Mouse (Mus musculus): ENCODE data around the gene Stx1b.
"Not testable (repeated sequence)": the region's sequence is repeated elsewhere in the genome, so short reads cannot be mapped to it uniquely, and the experiment has no call there.

Stx1b gene

DNA sequence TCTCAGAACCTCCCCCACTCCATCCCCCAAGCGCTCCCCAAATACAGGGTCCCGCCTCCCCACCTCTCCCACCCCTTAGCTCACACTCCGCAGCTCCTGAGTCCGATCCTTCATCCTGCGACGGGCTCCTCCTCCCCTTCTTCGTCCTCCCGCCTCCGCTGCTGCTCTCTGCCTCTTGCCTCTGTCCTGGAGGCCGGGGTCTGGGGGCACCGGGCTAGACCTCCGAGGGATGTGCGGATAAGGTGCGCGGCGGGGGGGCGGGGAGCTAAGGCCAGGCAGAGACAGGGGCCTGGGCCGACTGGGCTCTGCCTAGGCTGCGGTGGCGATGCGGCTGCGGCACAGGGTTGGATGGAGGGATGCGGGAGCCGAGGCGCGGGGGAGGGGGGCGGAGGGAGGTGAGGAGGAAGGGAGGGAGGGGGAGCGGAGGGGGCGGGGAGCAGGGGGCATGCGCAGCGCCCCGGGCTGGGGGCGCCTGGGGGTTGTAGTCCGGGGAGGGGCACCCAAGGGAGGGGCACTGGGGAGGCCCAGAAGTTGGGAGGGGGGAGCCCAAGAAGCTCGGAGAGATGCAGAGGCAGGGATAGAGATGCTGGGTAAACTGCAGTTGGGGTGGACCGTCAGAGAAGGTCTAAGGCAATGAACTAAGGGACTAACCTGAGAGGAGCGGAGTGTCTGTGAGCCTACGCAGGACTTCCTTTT lies at the start of gene Stx1b, which contains the start of gene Stx4a:
Gene Stx1b, minus strand, starts transcription at position 374 of the 696 bp plus-strand sequence.
Gene Stx4a, plus strand, starts transcription at position 119 of the 696 bp plus-strand sequence.
- DNase-seq (ENCODE audit: low read depth, low spot score) = no peak

GRCm38 (mm10) chr7:127870136-127870821 lies 45.9 kb upstream of the Stx1b start:
- DNase-seq (ENCODE audit: low read depth, low spot score) = no peak

DNA sequence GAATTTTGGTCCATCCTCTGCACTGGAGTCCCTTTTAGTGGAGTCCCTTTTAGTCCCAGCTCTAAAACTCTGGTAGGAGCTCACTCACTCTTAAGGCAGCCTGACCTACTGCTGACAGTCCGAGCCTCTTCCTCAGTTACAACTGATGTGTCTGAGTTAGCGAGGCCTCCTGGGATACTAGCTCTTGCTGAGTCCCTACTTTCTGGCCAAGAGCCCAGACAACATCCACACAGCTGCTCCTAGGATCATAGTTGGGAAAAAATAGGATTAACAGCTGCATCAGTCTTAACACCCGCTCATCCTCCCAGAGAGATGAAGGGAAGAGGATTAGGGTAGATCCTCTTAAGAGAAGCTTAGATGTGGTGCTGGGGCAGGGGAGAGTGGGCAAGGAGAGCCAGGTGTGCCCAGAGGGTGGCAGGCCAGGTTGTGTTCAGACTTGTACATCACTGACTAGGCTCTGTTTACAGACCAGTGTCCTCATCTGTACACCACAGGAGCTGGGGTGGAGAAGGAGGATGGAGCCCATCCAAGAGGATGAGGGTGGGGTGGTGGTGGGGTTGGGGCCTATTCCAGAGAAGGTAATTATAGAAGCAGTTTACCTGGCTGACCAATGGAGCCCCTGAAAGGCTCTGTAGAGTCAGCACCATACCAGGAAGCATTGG lies 44.9 kb upstream of the Stx1b start:
- peak; percentile 93 for DNase-seq (ENCODE audit: low read depth, low spot score)

DNA sequence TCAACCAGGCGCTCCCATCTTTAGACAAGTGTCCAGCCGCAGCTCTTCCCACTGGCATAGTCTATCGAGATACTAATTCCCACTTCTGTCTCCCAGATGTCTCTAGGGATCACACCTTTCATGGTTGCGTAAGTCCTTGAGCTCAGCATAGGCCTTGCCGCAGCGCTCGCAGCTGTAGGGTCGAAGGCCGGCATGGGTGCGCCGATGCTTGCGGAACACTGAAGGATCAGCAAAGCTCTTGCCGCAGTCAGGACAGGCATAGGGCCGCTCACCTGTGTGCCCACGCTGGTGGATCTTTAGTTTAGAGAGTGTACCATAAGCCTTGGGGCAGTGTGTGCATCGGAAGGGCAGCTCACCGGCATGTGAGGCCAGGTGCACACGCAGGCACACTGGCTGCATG lies 43.3 kb upstream of the Stx1b start:
- DNase-seq (ENCODE audit: low read depth, low spot score) = no peak

- DNase-seq (ENCODE audit: low read depth, low spot score) = no peak
Observed at GRCm38 (mm10) chr7:127866434-127866833, 42.1 kb upstream of the Stx1b start.

GRCm38 (mm10) chr7:127858258-127858657 lies 33.9 kb upstream of the Stx1b start:
- no peak for DNase-seq (ENCODE audit: low read depth, low spot score)

- no peak for DNase-seq (ENCODE audit: low read depth, low spot score)
Observed at GRCm38 (mm10) chr7:127850906-127851305, 26.6 kb upstream of the Stx1b start.

DNA sequence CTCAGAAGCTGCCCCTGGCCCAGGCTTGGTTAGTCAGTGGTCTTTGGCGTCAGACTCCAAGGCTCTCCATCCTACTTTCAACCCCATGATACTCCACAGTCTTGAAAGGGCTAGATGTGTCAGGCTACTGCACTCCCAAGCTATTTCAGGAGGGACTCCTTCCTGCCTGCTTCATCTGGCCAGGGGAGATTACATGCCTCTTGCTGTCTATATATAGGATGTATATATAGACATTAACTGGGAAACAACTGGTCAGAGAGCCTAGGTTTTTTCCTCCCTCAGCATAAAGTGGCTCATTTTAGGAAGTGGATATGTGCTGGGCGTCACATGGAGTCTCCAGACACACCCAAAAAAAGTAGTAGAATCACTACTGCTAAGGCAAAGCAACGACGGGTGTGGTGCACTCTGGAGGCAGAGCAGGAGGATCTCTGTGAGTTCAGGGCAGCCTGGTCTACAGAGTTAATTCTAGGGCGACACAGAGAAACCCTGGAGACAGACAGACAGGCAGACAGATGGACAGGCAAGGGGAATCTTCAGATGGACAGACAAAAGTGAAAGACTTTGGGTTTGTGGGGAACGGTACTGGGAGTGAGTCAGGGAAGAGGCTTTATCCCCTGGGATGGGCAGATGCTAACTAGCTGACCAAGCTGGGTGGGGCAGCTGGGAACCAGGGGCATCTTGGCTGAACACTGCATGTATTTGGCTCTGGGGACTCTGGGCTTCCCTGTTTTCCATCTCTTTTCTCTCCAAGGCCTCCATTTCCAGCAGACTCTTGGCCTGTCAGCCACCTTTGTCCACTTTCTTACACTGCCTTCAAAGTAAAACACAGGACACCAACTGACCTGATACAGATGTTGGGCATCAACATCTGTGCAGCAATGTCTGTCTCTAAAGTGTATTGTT lies 25.9 kb upstream of the Stx1b start:
- DNase-seq (ENCODE audit: low read depth, low spot score) = no peak

- DNase-seq (ENCODE audit: low read depth, low spot score) = peak; percentile 42
Observed at GRCm38 (mm10) chr7:127842001-127842718, 17.8 kb upstream of the Stx1b start.

GRCm38 (mm10) chr7:127841340-127842000 lies 17.1 kb upstream of the Stx1b start:
- peak; percentile 87 for DNase-seq (ENCODE audit: low read depth, low spot score)

- no peak for DNase-seq (ENCODE audit: low read depth, low spot score)
Observed at GRCm38 (mm10) chr7:127840886-127841285, 16.5 kb upstream of the Stx1b start.

GRCm38 (mm10) chr7:127840031-127840430 lies 15.7 kb upstream of the Stx1b start:
- DNase-seq (ENCODE audit: low read depth, low spot score) = not testable (repeated sequence)

GRCm38 (mm10) chr7:127837878-127838277 lies 13.5 kb upstream of the Stx1b start:
- DNase-seq (ENCODE audit: low read depth, low spot score) = not testable (repeated sequence)

DNA sequence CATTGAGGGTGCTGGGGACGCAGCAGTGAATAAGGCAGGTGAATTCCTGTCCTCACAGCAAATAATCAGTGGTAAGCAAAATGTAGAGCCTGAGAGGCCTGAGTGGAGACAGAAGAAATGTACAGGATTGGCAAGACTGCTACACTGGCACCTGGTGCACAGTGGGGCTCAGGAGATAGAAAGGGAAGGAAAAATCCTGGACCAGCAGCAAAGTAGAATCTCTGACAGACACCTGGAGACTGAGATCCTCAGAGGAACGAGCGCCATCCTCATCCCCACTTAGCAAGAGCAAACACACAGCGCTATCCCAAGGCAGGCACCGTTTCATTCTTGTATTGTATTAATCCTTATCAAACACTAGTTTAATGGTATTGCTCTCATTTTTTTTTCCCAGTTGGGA lies 13.1 kb upstream of the Stx1b start:
- no peak for DNase-seq (ENCODE audit: low read depth, low spot score)

DNA sequence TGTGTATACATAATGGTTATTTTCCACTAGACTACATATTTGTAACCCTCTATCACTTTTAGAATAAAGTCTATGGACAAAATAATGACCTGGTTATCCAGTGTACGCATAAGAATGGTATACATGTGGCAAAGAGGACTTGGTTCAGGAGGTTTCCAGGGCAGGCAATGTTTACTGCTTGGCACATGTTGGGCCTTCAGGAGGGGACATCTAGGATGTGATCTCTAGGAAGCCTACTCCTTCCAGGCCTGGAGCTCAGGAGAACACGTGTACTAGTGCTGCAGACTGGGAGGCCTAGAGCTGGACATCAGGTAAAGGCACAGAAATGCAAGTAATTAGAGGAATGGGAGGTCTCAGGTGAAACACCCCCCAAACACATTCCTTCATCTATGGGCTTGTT lies 11.2 kb upstream of the Stx1b start:
- no peak for DNase-seq (ENCODE audit: low read depth, low spot score)

DNA sequence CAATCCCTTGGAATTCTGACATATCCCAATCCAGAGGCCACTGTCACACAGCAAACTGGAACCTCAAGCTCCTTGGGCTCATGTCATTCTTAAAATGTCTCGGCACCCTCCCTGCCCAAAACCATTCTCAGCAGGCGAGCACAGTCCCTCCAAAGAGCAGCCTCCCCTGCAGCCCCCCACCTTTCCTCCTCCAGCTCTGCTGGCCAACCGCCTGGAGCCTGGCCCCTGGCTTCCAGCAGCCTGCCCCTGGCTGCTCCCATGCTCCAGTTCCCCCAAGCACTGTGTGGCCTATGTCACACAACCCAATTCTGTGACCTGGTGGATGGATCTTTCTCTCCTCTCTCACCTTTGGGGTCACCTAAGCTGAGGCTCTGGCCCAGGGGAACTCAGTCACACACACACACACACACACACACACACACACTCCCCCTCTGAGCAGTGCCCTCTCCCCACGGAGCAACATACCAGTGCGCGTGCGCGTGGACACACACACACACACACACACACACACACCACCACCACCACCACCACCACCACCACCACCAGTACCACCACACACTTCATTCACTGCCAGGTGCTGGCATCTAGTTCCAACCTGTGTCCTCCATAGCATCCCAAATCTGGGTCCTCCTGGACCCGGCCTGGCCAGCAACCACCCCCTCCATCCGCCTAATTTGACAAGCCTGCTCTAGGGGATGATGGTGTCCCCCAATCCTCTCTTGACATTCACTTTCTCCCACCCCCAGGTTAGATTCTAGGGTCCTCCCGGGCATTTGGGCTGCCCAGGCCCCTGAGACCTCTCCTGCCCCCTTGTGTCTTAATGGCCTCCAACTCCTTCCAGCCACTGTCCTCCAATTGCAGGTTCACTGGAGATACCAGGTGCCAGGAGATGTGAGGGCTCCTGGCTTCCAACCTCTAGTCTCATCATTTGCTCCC lies 845 bp downstream of the Stx1b start:
- DNase-seq (ENCODE audit: low read depth, low spot score) = no peak

DNA sequence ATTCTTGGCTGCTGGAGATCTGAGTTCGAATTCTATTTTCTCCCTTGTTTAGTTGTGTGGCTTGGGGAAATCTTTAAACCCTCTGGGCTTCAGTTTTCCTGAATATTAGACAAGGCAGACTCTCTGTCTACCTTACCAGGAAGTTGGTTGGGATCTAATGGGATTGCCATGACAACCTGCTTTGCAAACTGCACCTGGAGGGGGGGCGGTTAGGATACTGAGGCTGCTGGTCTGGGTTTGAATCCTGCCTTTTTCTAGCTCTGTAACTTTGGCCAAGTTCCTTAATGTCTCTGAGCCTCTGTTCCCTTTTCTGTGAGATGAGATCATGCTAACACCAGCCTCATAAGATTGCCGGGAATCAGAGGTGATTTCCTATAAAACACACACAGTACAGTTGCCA lies 1.9 kb downstream of the Stx1b start:
- DNase-seq (ENCODE audit: low read depth, low spot score) = no peak

DNA sequence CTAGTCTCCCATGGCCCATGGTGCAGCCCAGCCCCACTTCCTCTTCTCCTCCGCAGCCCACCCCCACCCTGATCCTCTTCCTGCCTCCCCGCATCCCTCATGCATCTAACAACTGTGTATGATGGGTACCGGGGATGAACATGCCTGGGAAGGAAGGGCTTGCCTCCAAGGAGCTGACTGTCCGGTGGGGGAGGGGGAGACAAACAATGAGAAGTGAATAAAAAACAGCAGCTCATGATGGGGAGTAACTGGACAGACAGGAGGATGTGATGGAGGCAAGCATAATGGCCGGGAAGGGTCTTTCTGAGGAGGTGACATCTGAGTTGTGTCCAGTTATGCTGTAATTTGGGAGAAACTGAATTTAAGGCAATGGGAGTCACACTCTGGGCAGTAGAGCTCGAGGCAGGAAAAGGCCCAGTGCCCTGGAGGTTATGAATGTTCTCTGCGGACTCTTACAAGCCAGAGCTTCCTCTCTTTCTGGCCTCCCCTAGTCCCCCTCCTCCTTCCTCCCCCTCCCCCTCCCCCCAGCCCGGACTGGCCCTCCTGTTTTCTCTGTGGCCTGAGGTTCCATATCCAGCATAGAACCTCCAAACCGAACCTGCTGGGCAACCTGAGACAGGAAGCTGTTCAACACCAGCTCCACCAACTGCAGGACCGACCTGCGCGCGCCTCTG lies 3.4 kb downstream of the Stx1b start:
- no peak for DNase-seq (ENCODE audit: low read depth, low spot score)

DNA sequence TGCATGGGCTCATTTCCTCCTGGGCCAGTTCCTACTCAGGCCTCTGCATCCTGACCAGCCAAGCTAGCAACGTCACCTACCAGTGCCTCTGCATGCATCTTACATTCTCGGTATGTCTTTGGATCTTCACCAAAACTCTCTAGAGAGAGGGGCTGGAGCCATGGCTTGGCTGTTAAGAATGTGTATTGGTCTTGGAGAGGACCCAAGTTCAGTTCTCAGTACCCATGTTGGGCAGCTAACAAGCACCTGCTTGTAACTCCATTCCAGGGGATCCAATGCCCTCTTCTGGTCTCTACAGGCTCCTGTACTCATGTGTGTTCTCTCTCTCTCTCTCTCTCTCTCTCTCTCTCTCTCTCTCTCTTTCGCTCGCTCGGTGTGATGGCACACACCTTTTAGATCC lies 6.6 kb downstream of the Stx1b start:
- no peak for DNase-seq (ENCODE audit: low read depth, low spot score)

Measured in retina, postnatal 7 days (tissue).